Mouse (Mus musculus) liver, adult 2 months (tissue): Measurements from ENCODE around the gene Myo19.

ENCODE experiments used
- CTCF ChIP-seq: fragments of 200-500 bp; IDR thresholded peaks from 2 replicates; pipeline ENCODE4 v1.5.1; 2011; ENCODE audit warnings: low read depth, low read length, control low read depth
- POLR2A ChIP-seq: fragments of 200-500 bp; IDR thresholded peaks from 2 replicates; pipeline ENCODE4 v1.6.1; 2011; ENCODE audit warnings: low read length, control low read depth; ENCODE audit not compliant: insufficient read depth; ENCODE audit errors: extremely low read depth

DNA sequence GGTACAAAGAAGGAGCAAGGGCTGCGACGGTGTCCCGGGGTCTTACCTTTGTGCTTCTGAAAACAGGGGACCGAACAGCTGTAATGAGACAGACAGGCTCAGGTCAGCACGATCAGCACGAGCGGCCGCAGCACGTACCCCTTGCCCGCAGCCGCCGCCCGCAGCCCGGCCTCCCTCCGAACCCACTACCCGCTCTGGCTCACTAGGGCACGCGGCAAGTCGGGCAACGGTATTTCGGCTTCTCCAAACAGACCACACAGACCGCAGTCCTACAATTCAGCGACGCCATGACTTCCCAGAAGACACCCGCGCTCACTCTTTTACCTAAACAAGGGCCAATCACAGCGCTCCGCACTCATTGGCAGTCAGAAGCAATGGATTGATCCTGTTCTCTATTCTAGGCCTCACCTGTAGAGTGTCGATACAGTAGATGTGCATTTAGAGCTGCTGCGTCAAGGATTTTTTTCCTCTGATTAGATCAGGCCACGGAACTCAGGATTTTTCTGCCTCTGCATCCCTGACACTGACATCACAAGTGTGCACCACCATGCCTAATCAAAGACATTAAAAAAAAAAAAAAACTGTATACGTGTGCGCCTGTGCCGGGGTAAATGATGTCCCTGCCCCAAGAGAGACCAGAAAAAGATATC, 36.2 kb downstream of the Myo19 start, which contains the start of gene Znhit3:
- TF ChIP-seq POLR2A (peak; percentile 41; the same call in 1 of the 2 replicates), CTCF (no peak)
